Mouse (Mus musculus) gastrocnemius, postnatal 10 days (tissue): ENCODE data around the gene Dgkd. TPM values are rescaled to one million over a fixed set of nuclear protein-coding genes. Genes with fewer than 3 reads are reported as not detected.

Experiments used
- DNase-seq: peaks from one replicate; pipeline ENCODE4 v3.0.0; 2021; ENCODE audit warnings: mixed read lengths
- total RNA-seq, 2 experiments: library from RNA; stranded (reverse); gene quantifications; 2 replicates each; pipeline ENCODE4 v1.2.3; 2021

The Dgkd gene
- total RNA-seq, 2 experiments from 2014 or later = 37.5 to 44.6 TPM

GRCm38 (mm10) chr1:87848237-87848996, 4.7 kb upstream of the Dgkd start:
- DNase-seq = no peak

DNA sequence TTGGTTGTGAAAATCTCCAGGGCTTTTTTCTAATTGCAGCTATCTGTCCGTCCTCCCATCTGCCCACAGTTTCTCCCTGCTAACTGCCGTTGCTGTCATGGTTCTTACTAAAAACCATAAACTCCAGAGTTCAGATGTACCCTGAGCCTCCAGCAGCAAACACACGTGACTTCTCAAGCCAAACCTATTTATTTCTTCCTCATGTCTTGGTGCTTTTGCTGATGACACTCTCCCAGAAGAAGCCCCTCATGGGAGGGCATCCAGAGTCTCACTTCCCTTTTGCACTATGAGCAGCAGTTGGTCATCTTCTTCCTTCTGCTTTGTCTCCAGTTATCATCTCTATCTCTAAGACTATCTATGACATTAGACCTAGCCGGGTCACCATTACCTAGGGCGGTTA, 3.8 kb upstream of the Dgkd start:
- no peak for DNase-seq

DNA sequence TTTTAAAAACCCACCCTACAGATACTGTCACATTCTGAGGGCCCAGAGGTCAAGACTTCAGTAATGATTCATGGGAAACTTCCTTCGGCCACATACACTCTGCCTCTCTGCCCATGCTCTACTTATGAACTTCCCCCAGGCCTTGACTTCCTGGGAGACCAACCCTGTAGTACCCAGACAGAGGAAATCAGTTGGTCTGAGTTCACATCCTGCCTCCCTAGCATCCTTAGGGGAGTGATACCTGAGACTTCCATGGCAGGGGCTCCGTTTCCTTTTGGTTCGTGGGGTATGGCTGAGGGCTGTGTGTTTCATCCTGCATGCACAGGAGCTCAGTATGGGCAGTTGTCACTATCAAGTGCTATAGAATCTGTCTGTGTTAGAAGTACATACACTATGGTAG, 1.7 kb upstream of the Dgkd start:
- DNase-seq = no peak

- DNase-seq = no peak
These were observed 851 bp upstream of the Dgkd start for GRCm38 (mm10) chr1:87852081-87852790.

DNA sequence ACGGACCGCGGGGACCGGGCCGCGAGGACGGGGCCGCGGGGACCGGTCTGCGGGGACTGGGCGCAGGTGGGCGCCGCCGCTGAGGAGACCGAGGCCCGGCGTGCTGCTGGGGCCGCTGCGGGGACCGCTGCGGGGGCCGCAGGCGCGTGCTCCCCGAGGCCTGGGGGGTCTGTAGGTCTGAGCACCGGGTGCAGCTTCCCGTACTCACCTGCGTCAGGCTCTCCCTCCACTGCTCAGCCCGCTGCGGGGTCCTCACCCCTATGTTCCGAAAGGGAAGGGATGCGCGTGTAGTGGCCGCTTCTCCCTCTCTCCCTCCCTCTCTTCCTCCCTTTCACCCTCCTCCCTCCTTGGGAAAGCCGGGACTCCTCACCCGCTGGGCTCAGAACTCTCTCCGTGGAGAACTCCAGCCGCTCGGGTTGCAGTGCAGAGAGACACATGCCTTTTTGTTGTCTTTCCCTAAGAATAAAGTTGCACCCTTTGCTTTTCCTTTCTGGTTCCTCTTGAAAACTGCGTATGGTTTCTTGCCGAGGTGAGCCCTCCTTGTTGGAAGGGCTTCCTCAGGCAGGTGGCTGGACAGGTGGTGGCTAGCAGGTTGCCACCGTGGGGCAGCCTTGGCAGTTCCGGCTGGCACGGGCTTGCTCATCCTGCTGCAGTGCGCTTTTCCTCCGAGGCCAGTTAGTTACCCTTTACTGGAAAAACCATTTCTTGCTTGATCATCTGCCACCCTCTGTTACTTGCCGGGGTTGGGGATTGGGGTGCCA, 694 bp downstream of the Dgkd start:
- peak; percentile 32 for DNase-seq

GRCm38 (mm10) chr1:87854411-87854810, 1.3 kb downstream of the Dgkd start:
- DNase-seq = no peak

- DNase-seq = no peak
These were observed 1.8 kb downstream of the Dgkd start for GRCm38 (mm10) chr1:87854851-87855251.

DNA sequence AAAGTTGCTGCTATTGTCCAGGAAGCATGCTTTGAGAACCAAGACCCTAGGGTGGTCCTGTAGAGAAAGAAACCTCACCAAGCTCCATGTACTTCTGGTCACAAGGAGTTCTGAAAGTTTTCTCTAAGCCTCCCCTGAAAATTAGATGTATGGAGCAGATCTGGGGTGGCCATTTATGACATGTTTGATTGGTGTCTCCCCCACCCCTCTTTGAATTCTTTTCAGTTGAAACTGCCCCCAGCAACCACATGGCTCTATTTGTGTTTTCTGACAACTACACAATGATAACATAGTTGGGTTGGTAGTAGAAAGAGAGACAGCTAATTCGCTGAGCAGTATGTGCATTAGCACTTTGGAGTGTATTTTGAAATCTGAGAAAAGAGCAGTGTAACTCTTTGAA, 2.4 kb downstream of the Dgkd start:
- no peak for DNase-seq

- no peak for DNase-seq
These were observed 3.7 kb downstream of the Dgkd start for GRCm38 (mm10) chr1:87856823-87857222.

- DNase-seq = no peak
These were observed 4.9 kb downstream of the Dgkd start for GRCm38 (mm10) chr1:87858031-87858430.

GRCm38 (mm10) chr1:87858529-87858928, 5.4 kb downstream of the Dgkd start:
- DNase-seq = no peak

- DNase-seq = no peak
These were observed 10.5 kb downstream of the Dgkd start for GRCm38 (mm10) chr1:87863602-87864001.

DNA sequence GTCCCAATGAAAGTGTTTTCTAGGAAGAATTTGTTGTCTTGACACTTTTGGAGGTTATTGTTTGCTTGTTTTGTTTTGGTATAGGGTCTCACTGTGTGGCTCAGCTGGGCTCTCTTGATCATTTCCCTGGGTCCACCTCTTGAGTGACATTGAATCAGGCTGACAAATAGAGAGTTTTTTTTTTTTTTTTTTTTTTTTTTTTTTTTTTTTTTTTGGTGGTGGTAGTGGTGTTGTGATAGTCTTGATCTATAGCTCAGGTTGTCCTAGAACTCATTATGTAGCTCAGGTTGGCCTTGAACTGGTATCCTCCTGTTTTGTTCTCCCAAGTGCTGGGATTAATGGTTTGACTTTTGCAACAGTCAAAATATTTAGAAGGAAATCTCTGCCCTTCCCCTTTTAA, 11.8 kb downstream of the Dgkd start:
- no peak for DNase-seq

GRCm38 (mm10) chr1:87866672-87867071, 13.6 kb downstream of the Dgkd start:
- no peak for DNase-seq

GRCm38 (mm10) chr1:87871546-87871945, 18.5 kb downstream of the Dgkd start:
- no peak for DNase-seq

- no peak for DNase-seq
These were observed 20.0 kb downstream of the Dgkd start for GRCm38 (mm10) chr1:87873081-87873480.

DNA sequence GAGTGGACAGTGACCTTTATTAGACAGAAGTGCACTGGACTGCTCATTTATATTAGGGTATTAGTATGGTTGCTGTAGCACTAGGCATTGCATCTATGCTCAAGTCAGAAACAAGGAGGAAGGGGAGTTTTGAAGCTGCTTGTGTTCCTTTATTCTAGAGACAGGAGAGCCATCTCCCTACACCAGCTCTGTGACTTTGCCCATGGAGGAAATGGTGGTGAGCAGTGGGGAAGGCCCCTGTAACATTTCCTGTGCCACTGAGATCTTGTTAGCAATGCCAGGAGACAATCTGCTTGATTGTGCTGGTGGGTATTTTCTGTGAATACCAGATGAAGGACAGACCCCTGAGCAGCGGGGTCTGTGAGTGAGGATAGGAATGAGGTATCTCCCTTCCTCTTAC, 23.0 kb downstream of the Dgkd start:
- DNase-seq = no peak

- no peak for DNase-seq
These were observed 24.6 kb downstream of the Dgkd start for GRCm38 (mm10) chr1:87877552-87878283.

DNA sequence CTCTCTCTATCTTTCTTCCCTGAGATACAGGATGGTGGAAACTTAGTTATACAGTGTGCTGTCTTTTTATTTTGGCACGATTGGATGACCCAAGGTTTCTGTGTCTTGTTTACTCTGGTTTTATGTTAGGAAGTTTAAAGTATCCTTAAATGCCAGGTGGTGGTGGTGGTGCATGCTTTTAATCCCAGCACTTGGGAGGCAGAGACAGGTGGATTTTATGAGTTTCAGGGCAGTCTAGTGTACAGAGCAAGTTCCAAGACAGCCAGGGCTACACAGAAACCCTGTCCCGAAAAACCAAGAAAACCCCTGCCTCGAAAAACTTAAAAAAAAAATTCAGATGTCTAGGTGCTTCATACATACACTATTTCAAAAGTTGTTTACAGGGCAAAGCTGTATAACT, 25.9 kb downstream of the Dgkd start:
- DNase-seq = no peak

DNA sequence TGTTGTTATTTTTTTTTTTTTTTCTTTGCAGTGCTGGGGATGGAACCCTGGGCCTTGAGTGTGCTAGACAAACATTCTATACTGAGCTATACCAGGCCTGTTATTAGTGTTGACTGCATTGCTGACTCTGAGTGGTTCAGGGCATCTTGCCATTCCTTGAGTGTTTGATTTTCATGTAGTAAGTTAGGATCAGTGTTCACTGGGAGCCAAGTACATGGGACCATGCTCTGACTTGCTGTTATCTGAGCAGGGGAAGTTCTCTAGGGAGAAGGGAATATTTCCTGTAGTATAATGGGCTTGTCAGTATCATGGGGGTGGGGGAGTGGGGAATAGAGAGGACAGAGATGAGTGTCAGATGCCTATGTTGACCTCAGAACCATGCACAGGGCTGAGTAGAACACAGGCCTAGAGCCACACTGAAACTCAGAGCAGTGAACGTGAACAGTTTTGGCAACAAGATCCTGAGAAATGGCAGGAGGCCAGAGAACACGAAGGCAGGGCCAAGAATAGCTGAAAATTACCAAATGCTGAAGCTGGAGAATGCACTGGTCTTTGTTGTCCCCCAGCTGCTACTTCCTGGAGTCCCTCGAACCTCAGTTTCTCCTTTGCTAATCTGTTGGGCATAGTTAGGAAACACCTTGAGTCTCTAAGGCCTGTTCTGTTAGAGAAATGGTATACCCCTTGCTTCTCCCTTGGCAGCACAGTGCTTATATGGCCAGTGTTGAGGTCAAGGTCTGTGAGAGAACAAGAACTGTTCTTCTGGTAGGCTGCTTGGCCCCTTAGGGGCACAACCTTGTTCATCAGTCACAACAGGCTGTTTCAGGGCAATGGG, 26.6 kb downstream of the Dgkd start:
- peak; percentile 69 for DNase-seq

DNA sequence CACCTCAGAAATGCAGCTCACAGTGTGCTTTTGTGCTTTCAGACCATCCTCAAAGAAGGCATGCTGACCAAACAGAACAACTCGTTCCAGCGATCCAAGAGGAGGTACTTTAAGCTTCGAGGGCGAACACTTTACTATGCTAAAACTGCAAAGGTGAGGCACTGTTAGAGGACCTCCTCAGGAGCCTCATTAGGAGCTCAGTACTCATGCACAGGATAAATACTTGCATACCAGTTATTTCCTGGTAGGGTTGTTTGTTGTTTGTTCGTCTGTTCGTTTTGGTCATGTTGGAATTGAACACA, 27.2 kb downstream of the Dgkd start:
- no peak for DNase-seq

DNA sequence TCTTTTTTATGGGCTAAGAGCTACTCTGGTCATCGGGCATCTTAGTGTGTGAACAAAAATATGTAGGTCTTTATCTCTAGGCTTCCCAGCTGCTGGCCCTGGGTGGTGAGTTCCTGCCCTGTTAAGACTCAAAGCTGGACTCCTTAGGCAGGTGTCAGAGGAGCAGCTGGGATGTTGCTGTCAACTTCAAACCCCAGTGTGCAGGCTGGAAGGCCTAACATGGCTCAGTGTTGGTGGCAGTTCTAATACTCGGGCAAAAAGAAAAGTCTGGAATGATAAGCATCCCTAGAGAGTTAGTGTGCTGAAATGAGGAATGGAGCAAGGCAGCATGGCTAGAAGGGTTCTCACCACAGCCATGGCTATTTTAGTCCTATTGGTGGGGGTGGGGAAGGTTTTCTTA, 27.8 kb downstream of the Dgkd start:
- DNase-seq = no peak
